In genomic region chr5:67579725-67580633, GRCm38 (mm10) we compare ENCODE assay signal across 11 mouse cellular contexts. TPM values are rescaled to one million over a fixed set of nuclear protein-coding genes. Genes with fewer than 3 reads are reported as not detected.
DNase-seq lines count a peak whose midpoint lies in the region; ATAC-seq lines count a peak whose summit lies in the region.
"Had no signal": no experiment of that assay in that cellular context is flagged by ENCODE, and none has a peak within 500 bp of the region (broad histone marks: within the 10 kb centered on the region; RNA-seq: fewer than 3 reads in every experiment).

No protein-coding gene starts in this region.

- H3K27ac ChIP-seq in kidney, embryonic 15.5 days = peak overlapping the region; percentile 73

- DNase-seq in adrenal gland, postnatal 10 days = peak; percentile 27
- no peak for DNase-seq in adrenal gland, postnatal 4 days (ENCODE audit: low spot score in 2 of 2)
- no peak for DNase-seq in kidney, adult 18-20 months
- DNase-seq in thymus, postnatal 0 days (ENCODE audit: low spot score) = peak; percentile 30
- no peak for DNase-seq in thymus, postnatal 36 days
- no peak for DNase-seq in cerebellum, adult 18-20 months
- no peak for DNase-seq in layer of hippocampus, adult 8-10 months (ENCODE audit: low spot score in 2 of 2)
- DNase-seq: cerebellum, adult 11 months; gastrocnemius, postnatal 10 days had no signal

- H3K4me2 ChIP-seq in kidney, embryonic 15.5 days = no peak overlapping the region

- no peaks in the 10 kb centered on the region for H3K27me3 ChIP-seq in kidney, embryonic 15.5 days

- no peak overlapping the region for H3K4me3 ChIP-seq in kidney, embryonic 15.5 days (replicated peaks)

- no peaks in the 10 kb centered on the region for H3K9me3 ChIP-seq in kidney, embryonic 15.5 days (replicated peaks)

- ATAC-seq in kidney, embryonic 15.5 days (replicated peaks; ENCODE audit: low FRiP score) = peak; percentile 65

- WGBS in kidney, embryonic 15.5 days = 45% methylated on average over 6 of the region's 6 CpGs

- H3K4me1 ChIP-seq in kidney, embryonic 15.5 days = peaks cover 2% of the 10 kb centered on the region; the same call in 1 of the 2 replicates

- H3K36me3 ChIP-seq in kidney, embryonic 15.5 days = no peaks in the 10 kb centered on the region

- H3K9ac ChIP-seq in kidney, embryonic 15.5 days = no peak overlapping the region

RNA-seq across cellular contexts. Expression of gene Shisa3, which starts 27.7 kb away (rescaled TPM):
- total RNA-seq in adrenal gland, postnatal 10 days (2021) = 1 to 10 TPM; 2.7 to 4.0 TPM
- 10 to 100 TPM in 1 of 2 experiments, 1 to 10 TPM in 1; 3.5 to 13.1 TPM for total RNA-seq in adrenal gland, postnatal 4 days (2021)
- polyA plus RNA-seq in kidney, embryonic 15.5 days (2015; fragmentation: Nextera tagmentation; extraction: Ambion mirVana) = 116 and 119 TPM in 2 replicates
- 0.44 and 0.55 TPM in 2 replicates for polyA plus RNA-seq in thymus, postnatal 0 days (2015; fragmentation: Nextera tagmentation; extraction: Ambion mirVana)
- total RNA-seq in layer of hippocampus, adult 8-10 months (2022) = 1 to 10 TPM in 2 of 4 experiments, under 1 TPM in 2; 0.70 to 1.2 (median 0.94) TPM
- polyA plus RNA-seq: C2C12 had no signal

Comparison
In these comparisons a context has a peak if more than half of its experiments do, and no peak if none do; other contexts are left out.
1. DNase-seq: peak in adrenal gland, postnatal 10 days (single experiment) and thymus, postnatal 0 days (single experiment); none in adrenal gland, postnatal 4 days (0 of 2), kidney, adult 18-20 months (single experiment), thymus, postnatal 36 days (0 of 2), cerebellum, adult 18-20 months (0 of 2) and layer of hippocampus, adult 8-10 months (0 of 2).